Mouse (Mus musculus) kidney, embryonic 14.5 days (tissue): Measurements from ENCODE around the gene Rflnb. TPM values are rescaled to one million over a fixed set of nuclear protein-coding genes. Genes with fewer than 3 reads are reported as not detected.
A peak's percentile ranks its signal among the peaks of the same experiment; 100 is the strongest.

ENCODE experiments used
- ATAC-seq: fragments of 200-750 bp; cut with Nextera tagmentation; 2 replicates; pipeline ENCODE4 v1.8.0; 2017; ENCODE audit warnings: moderate number of reproducible peaks, mild to moderate bottlenecking, moderate TSS enrichment, moderate library complexity; ENCODE audit not compliant: low FRiP score, low TSS enrichment
- H3K27ac ChIP-seq: fragments of 300-500 bp; sonication (generic); 2 replicates; pipeline ENCODE4 v1.5.1; 2014; ENCODE audit warnings: low read depth, mild to moderate bottlenecking, low read length, moderate library complexity, mixed read lengths
- H3K27me3 ChIP-seq: fragments of 300-500 bp; sonication (generic); 2 replicates; pipeline ENCODE4 v1.6.1; 2014; ENCODE audit warnings: mild to moderate bottlenecking, low read length; ENCODE audit not compliant: control insufficient read depth, insufficient read depth
- H3K36me3 ChIP-seq: fragments of 300-500 bp; sonication (generic); 2 replicates; pipeline ENCODE4 v1.6.1; 2014; ENCODE audit warnings: low read length, mixed read lengths; ENCODE audit not compliant: control insufficient read depth, insufficient read depth
- H3K4me1 ChIP-seq: fragments of 300-500 bp; sonication (generic); 2 replicates; pipeline ENCODE4 v1.6.1; 2014; ENCODE audit warnings: low read length, mixed read lengths; ENCODE audit not compliant: control insufficient read depth, insufficient read depth
- H3K4me2 ChIP-seq: fragments of 300-500 bp; sonication (generic); replicated peaks from 2 replicates; pipeline ENCODE4 v1.6.1; 2014; ENCODE audit warnings: low read depth, mild to moderate bottlenecking, low read length
- H3K4me3 ChIP-seq: fragments of 300-500 bp; sonication (generic); 2 replicates; pipeline ENCODE4 v1.5.1; 2014; ENCODE audit warnings: mild to moderate bottlenecking, low read length
- H3K9ac ChIP-seq: fragments of 300-500 bp; sonication (generic); 2 replicates; pipeline ENCODE4 v1.6.1; 2014; ENCODE audit warnings: low read depth, mild to moderate bottlenecking, low read length, moderate library complexity
- H3K9me3 ChIP-seq: fragments of 300-500 bp; sonication (generic); 2 replicates; pipeline ENCODE4 v1.6.1; 2016; ENCODE audit warnings: low read length; ENCODE audit not compliant: control insufficient read depth
- whole genome bisulfite sequencing: fragments of 180-500 bp; shearing (Covaris S2); extraction: QIAGEN DNeasy Blood & Tissue Kit; methylation state at CpG from one replicate; pipeline ENCODE4 v1.1.7; 2014; 5-methylcytosine and 5-hydroxymethylcytosine counted together
- polyA plus RNA-seq: library from polyadenylated mRNA; unstranded; fragments of >200 nt; fragmentation: Nextera tagmentation; extraction: Ambion mirVana; gene quantifications from 2 replicates; pipeline ENCODE4 v1.2.1, GENCODE M21; 2014

Rflnb gene
- polyA plus RNA-seq, 1 experiment from 2014 or later: 23.3 TPM

GRCm38 (mm10) chr11:76040761-76041376 is 13.3 kb upstream of the Rflnb start:
- no peaks in the 10 kb centered on the region for H3K27me3 ChIP-seq
- H3K9ac ChIP-seq: no peak overlapping the region
- 82% methylated on average over 4 of the region's 4 CpGs for WGBS
- H3K4me1 ChIP-seq: no peaks in the 10 kb centered on the region
- H3K9me3 ChIP-seq: no peaks in the 10 kb centered on the region
- no peak overlapping the region for H3K4me2 ChIP-seq
- H3K36me3 ChIP-seq: no peaks in the 10 kb centered on the region; the same call in 1 of the 2 replicates
- H3K27ac ChIP-seq: no peak overlapping the region
- ATAC-seq: no peak
- H3K4me3 ChIP-seq: no peak overlapping the region

DNA sequence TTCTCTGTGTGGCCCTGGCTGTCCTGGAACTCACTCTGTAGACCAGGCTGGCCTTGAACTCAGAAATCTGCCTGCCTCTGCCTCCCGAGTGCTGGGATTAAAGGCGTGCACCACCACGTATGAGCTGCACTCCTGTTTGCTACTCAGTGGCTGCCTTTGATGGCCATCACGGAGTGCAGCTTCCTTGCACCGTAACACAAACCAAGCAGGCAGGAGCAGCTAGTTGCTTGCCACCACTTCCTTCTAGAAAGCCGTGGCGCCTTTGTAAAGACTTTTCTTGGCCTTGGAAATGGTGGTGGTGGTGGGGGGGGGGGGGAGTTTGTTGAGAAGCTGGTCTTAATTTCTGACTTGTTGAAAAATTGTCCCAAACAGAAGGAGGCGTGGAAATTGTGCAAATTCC is 12.5 kb upstream of the Rflnb start:
- Histone ChIP-seq H3K4me3 (no peak overlapping the region), H3K4me1 (no peaks in the 10 kb centered on the region), H3K27ac (no peak overlapping the region), H3K9me3 (no peaks in the 10 kb centered on the region), H3K36me3 (no peaks in the 10 kb centered on the region; the same call in 1 of the 2 replicates), H3K4me2 (no peak overlapping the region), H3K27me3 (no peaks in the 10 kb centered on the region), H3K9ac (no peak overlapping the region)
- ATAC-seq: no peak
- WGBS: 87% methylated on average over 8 of the region's 8 CpGs

DNA sequence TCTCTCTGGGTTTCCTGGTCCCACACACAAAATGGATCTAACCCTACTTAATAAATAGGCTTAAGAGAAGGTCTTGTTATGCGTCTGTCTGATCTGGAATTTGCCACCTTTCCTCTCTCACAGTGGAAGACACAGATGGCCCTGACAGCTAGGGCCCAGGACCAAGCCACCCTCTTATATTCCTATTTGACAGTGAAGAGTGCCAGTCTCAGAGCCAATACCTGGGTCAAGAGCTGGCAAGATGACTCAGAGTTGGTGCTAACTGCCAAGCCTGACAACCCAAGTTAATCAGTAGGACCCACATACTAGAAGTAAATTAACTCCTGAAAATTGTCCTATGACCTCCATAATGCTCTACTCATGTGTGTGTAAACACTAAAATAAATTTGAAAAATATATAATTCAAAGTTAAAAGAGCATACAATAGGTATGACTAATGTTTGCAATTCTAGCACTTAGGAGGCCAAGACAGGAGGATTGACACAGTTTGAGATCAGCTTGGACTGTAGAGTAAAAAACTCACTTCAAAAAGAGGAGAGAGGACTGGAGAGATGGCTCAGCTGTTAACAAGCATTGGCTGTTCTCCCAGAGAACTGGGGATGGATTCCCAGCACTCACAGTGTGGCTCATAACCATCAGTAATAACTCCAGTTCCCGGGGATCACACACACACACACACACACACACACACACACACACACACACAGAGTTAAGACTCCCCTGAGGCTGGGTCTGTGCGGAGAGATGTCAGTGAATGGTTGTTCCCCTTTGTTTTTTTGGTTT is 11.9 kb upstream of the Rflnb start:
- no peak overlapping the region for H3K27ac ChIP-seq
- no peaks in the 10 kb centered on the region for H3K36me3 ChIP-seq
- H3K4me3 ChIP-seq: no peak overlapping the region
- no peak for ATAC-seq
- no peaks in the 10 kb centered on the region for H3K9me3 ChIP-seq
- WGBS: 90% methylated on average over 3 of the region's 3 CpGs
- H3K27me3 ChIP-seq: no peaks in the 10 kb centered on the region
- no peaks in the 10 kb centered on the region for H3K4me1 ChIP-seq
- H3K9ac ChIP-seq: no peak overlapping the region
- H3K4me2 ChIP-seq: no peak overlapping the region

DNA sequence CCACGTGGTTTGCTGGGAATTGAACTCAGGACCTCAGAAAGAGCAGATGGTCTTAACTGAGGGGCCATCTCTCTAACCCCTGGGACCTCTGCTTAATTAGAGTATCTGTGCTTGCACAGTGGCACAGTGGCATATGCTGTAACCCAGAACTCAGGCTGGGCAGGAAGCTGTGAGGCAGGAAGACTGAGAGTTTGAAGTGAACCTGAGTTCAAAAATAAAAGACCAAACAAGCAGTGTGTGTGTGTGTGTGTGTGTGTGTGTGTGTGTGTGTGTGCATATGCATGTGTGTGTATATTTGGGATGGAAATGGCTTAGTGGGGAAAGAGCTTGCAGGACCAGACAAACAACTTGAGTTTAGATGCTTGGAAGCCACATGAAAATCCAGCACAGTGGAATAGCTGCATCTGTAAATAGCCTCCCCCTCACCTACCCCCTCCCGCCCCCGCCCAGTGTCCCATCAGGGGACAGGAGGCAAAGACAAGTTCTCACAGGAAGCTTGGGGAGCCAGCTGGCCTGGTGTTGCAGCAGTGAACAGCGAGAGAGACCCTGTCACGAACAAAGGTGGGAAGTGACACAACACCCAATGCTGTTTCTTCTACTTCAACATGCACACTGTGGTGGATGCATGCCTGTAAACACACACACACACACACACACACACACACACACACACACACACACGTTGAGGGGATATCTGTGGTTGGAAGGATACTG is 10.2 kb upstream of the Rflnb start:
- Histone ChIP-seq H3K9ac (no peak overlapping the region), H3K36me3 (no peaks in the 10 kb centered on the region), H3K4me1 (no peaks in the 10 kb centered on the region), H3K27ac (no peak overlapping the region), H3K27me3 (no peaks in the 10 kb centered on the region), H3K4me3 (no peak overlapping the region), H3K9me3 (no peaks in the 10 kb centered on the region), H3K4me2 (no peak overlapping the region)
- ATAC-seq: no peak
- WGBS: 39% methylated on average over 6 of the region's 6 CpGs

DNA sequence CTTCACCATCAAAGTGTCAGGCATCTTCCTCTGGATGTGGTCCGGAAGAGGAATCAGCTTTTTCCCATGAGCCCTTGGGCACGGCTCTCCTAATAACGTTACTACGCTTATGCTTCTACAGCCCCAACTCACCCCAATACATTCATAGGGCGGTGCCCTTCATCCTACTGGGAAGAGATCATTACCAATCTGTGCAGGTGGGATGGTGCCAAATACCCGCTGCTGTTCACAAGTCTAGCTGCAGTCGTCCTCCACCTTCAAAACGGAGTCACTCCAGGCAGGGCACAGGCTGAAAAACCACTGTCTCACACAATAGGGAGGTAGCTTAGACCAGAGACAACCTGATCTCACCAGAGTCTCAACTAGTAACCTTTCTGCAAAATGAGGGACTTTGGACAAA is 7.6 kb upstream of the Rflnb start:
- no peaks in the 10 kb centered on the region for H3K36me3 ChIP-seq
- no peak overlapping the region for H3K27ac ChIP-seq
- no peak overlapping the region for H3K4me2 ChIP-seq
- no peak overlapping the region for H3K4me3 ChIP-seq
- ATAC-seq: no peak
- WGBS: 68% methylated on average over 8 of the region's 8 CpGs
- no peak overlapping the region for H3K9ac ChIP-seq
- H3K9me3 ChIP-seq: no peaks in the 10 kb centered on the region
- no peaks in the 10 kb centered on the region for H3K4me1 ChIP-seq
- no peaks in the 10 kb centered on the region for H3K27me3 ChIP-seq

GRCm38 (mm10) chr11:76033836-76034235 is 6.3 kb upstream of the Rflnb start:
- Histone ChIP-seq H3K9me3 (no peaks in the 10 kb centered on the region), H3K27me3 (no peaks in the 10 kb centered on the region), H3K4me2 (no peak overlapping the region), H3K4me3 (no peak overlapping the region), H3K27ac (no peak overlapping the region), H3K36me3 (no peaks in the 10 kb centered on the region), H3K9ac (no peak overlapping the region), H3K4me1 (no peaks in the 10 kb centered on the region)
- ATAC-seq: no peak
- whole genome bisulfite sequencing: 68% methylated on average over 4 of the region's 4 CpGs

DNA sequence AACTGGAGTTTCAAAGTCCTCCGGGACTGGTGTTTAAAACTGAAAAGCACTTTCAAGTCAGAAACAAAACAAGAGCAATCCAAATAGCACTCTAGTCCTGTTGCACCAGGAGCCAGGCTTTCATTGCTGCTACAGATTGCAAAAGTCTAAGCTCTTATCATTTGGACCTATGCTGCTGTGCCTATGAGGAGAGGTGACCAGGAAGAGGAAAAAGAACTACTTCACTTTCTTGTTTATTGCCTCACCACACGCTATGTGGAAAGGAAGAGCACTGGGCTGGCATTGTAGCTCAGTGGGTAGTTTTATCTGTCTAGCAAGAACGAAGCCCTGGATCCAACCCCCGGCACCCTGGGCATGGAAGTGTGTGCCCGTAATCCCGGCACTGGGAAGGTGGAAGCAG is 5.8 kb upstream of the Rflnb start:
- Histone ChIP-seq H3K27me3 (no peaks in the 10 kb centered on the region), H3K4me3 (no peak overlapping the region), H3K9me3 (no peaks in the 10 kb centered on the region), H3K9ac (no peak overlapping the region), H3K4me2 (no peak overlapping the region), H3K4me1 (no peaks in the 10 kb centered on the region), H3K27ac (no peak overlapping the region), H3K36me3 (no peaks in the 10 kb centered on the region)
- WGBS: 76% methylated on average over 6 of the region's 6 CpGs
- no peak for ATAC-seq

DNA sequence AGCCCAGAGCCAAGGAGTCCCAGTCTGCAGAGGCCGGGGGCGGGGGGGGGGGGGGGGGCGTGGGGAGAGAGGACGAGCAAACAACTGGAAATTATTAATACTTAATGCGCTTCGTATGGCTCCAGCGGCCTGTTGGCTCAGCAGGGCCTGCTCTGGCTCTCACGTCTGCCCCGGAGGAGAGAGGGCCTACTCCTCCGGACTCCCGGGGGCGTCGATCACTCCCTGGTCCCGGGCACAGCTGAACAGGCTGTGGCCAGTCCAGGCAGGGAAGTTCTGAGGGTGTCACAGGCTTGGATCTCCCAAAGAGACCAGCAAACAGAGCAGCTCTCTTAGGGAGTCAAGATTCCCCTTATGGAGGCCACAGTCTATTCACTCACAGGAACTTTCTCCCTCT is 487 bp upstream of the Rflnb start:
- Histone ChIP-seq H3K9ac (peak overlapping the region; percentile 72), H3K36me3 (no peaks in the 10 kb centered on the region), H3K27ac (peak overlapping the region; percentile 1; the same call in 1 of the 2 replicates), H3K9me3 (no peaks in the 10 kb centered on the region), H3K4me2 (peak overlapping the region; percentile 89), H3K4me3 (peak overlapping the region; percentile 66), H3K27me3 (no peaks in the 10 kb centered on the region), H3K4me1 (peaks cover 14% of the 10 kb centered on the region; the same call in 1 of the 2 replicates)
- peak; percentile 48 for ATAC-seq
- WGBS: 2% methylated on average over 14 of the region's 14 CpGs
